Mouse (Mus musculus): Measurements from ENCODE around the gene Crxos. TPM values are rescaled to one million over a fixed set of nuclear protein-coding genes. Genes with fewer than 3 reads are reported as not detected.

Gene Crxos
- polyA plus RNA-seq, 1 experiment from 2014 or later = not detected

- no peak overlapping the region for H3K9ac ChIP-seq (ENCODE audit: low read depth, low read length)
- no peak for ATAC-seq
- H3K4me1 ChIP-seq (ENCODE audit: control insufficient read depth, insufficient read depth, low read length) = peaks cover 28% of the 10 kb centered on the region
- H3K27me3 ChIP-seq (replicated peaks; ENCODE audit: control insufficient read depth, insufficient read depth, low read length) = no peaks in the 10 kb centered on the region
- no peak overlapping the region for H3K27ac ChIP-seq (ENCODE audit: low read length)
- H3K9me3 ChIP-seq (ENCODE audit: control insufficient read depth, low read length) = no peaks in the 10 kb centered on the region
- no peak overlapping the region for H3K4me3 ChIP-seq (ENCODE audit: low read length)
- peaks cover 12% of the 10 kb centered on the region for H3K36me3 ChIP-seq (ENCODE audit: control insufficient read depth, insufficient read depth, low read length)
- 63% methylated on average over 3 of the region's 3 CpGs for WGBS
- no peak overlapping the region for H3K4me2 ChIP-seq (ENCODE audit: low read depth, low read length)
These were observed 70.0 kb downstream of the Crxos start for GRCm38 (mm10) chr7:15952416-15952815.

Other genes starting within 250 kb of the Crxos start
- gene Obox3, start 242.7 kb upstream of the Crxos start, polyA plus RNA-seq (2015; fragmentation: Nextera tagmentation; extraction: Ambion mirVana) = not detected in 2 replicates
- gene Obox5, start 132.5 kb upstream of the Crxos start, polyA plus RNA-seq (2015; fragmentation: Nextera tagmentation; extraction: Ambion mirVana) = not detected in 2 replicates
- not detected in 2 replicates for gene Obox6, start 42.9 kb upstream of the Crxos start, polyA plus RNA-seq (2015; fragmentation: Nextera tagmentation; extraction: Ambion mirVana)
- gene Crx, start 2.6 kb upstream of the Crxos start, polyA plus RNA-seq (2015; fragmentation: Nextera tagmentation; extraction: Ambion mirVana) = not detected in 2 replicates
- 646 and 660 TPM in 2 replicates for gene Selenow, start 39.8 kb downstream of the Crxos start, polyA plus RNA-seq (2015; fragmentation: Nextera tagmentation; extraction: Ambion mirVana)
- 153 and 156 TPM in 2 replicates for gene Nop53, start 63.5 kb downstream of the Crxos start, polyA plus RNA-seq (2015; fragmentation: Nextera tagmentation; extraction: Ambion mirVana)
- gene Ehd2, start 85.0 kb downstream of the Crxos start, polyA plus RNA-seq (2015; fragmentation: Nextera tagmentation; extraction: Ambion mirVana) = 48.1 and 50.9 TPM in 2 replicates
- 3.7 and 4.0 TPM in 2 replicates for gene Bicra, start 165.3 kb downstream of the Crxos start, polyA plus RNA-seq (2015; fragmentation: Nextera tagmentation; extraction: Ambion mirVana)
- 0.07 and 0.21 TPM in 2 replicates for gene Zfp541, start 179.2 kb downstream of the Crxos start, polyA plus RNA-seq (2015; fragmentation: Nextera tagmentation; extraction: Ambion mirVana)
- 211 and 233 TPM in 2 replicates for gene Napa, start 215.8 kb downstream of the Crxos start, polyA plus RNA-seq (2015; fragmentation: Nextera tagmentation; extraction: Ambion mirVana)
- gene Kptn, start 237.3 kb downstream of the Crxos start, polyA plus RNA-seq (2015; fragmentation: Nextera tagmentation; extraction: Ambion mirVana) = 24.3 and 27.1 TPM in 2 replicates
- gene Slc8a2, start 247.2 kb downstream of the Crxos start, polyA plus RNA-seq (2015; fragmentation: Nextera tagmentation; extraction: Ambion mirVana) = 0.15 and 0.21 TPM in 2 replicates

All from intestine, embryonic 16.5 days (tissue).